Mouse (Mus musculus) ovary, adult 2 months (tissue): ENCODE data around the gene Ythdf1. TPM values are rescaled to one million over a fixed set of nuclear protein-coding genes. Genes with fewer than 3 reads are reported as not detected.

Source experiments
- polyA plus RNA-seq: library from polyadenylated mRNA; depleted of rRNA; stranded (reverse); fragments of >200 nt; gene quantifications from 2 replicates; pipeline ENCODE4 v1.2.3, GENCODE M21; 2012; rRNA removed

Gene Ythdf1
- 24.1 and 40.5 TPM in 2 replicates for polyA plus RNA-seq

DNA sequence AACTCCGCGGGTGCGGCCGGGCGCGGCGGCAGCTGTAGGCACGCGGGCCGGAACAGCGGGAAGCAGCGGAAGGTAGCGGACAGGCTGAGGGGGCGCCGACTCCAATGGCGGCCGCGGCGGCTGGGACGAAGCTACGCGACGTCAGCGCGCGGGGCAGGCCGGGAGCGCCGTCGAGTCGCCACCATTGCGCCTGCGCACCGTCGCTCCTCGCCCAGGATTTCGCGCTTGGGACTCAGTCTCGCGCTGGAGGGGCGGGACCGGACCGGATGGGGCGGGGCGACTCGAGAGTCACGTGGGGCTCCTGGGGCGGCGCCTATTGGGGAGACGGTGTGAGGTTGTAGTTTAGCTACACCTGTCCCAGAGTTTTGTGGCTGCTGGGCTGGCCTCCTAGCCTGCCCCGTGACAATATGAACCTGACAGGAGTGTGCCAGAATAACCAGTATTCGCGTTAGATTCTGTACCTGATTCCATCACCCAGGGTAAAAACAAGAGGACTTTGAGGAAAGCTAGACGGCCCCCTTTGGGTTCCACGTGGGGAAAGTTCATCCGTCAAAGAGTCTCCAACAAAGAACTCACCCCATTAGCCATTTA is at the start of gene Ythdf1:
TSS of gene Ythdf1 (minus strand) at position 140 of the 591 bp plus-strand sequence.

DNA sequence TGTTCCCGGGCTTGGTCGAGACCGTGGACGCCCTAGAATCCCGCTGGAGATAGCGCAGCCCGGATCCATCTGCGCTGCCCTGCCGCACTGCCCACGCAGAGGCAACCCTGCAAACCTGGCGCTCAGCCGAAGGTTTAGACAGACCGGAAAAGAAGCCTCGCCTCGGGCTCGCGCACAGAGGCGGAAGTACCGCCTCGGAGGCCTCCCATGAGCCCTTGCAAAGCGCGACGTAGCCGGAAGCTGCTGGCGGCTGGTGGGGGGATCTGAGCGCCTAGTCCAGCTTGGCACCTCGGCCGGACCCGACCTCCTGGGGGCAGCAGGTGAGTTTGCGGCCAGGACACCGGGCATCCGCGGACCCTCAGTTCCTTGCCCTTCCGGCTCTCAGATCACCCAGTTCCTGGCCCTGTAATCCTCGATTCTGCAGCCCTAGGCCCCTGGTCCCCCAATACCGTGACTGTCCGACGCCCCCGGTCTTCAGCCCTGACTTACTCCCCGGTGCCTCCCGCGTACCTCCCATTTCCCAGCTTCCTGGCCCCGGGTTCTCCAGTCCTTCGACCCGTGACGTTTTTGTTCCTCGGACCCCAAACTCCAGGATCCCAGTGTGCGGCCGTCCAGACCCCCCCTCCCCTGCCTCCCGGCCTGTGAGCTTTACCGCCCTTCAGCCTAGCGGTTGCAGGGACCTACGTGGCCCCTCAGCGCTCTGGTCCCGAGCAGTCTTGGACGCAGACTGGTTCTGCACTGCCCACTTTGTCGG is 46.4 kb upstream of the Ythdf1 start, which contains the start of gene Arfgap1:
TSS of gene Arfgap1 (plus strand) at position 216 of the 754 bp plus-strand sequence.

DNA sequence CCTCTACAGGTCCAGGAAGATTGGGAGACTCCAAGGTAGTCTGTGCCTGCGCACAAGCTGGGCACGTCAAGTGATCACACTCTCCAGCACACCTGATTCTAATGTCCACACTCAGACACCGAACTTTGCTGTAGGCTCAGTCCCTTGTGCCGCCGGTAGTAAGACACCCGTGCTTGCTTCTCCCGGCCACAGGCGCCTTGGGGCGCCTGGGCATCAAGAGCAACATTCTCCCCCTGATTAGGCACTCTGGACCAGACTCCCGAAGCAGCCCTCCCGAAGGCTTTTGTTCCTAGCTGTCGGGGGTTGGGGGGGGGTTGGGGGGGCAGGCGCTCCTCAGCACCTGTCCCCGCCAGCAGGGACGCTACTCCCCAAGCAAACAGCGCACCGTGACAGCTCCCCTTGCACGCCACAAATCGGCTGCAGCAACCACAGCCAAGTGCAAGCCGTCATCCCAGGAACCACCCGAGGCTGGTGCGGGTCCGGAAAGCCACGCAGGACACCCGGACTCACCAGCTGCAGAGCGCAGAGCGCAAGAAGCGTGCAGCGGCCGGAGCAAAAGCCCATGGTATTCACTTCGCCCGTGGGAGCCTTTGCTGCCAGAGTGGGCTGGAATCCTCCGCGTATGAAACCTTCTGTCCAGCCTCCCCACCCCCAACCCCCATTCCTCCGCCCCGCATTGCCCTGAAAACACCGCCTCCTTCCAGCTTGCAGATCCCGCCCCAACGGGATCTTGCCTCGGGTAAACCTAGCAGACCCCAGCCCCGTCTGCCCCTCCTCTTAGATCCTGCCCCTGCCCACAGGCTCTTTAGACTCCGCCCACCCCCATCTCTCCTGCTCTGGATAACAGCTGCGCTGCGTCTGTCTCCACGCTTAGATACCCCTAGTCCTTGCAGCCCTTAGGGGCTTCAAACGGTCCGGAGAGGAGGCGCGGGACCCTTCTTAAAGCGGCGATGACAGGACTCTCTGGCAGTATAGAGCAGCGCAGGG is 33.6 kb upstream of the Ythdf1 start, which contains the start of gene Nkain4:
TSS of gene Nkain4 (minus strand) at position 639 of the 987 bp plus-strand sequence.

DNA sequence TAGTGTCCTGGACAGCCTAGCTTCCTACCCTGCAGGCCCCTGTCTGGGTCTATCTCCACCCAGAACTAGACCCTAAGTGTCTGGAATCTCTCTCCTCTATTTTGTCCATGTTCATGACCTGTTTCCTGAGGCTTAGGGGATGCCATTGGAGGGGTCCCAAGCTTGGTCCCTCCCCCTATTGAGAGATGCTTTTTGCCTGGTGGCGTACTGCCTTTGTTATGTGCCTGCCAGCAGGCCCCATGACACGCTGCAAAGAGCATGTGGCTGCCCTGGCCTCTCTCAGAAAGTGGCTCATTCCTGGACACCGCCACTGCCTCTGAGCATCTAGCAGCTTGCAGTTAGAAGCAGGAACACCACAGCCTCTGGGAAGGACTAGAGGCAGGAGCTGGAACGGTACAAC is 8.0 kb upstream of the Ythdf1 start, which contains the start of gene Birc7:
TSS of gene Birc7 (plus strand) at position 301 of the 400 bp plus-strand sequence.

Other genes with a start within 250 kb of the Ythdf1 start
- gene Dido1, start 210.9 kb downstream of the Ythdf1 start, polyA plus RNA-seq: 10.5 and 11.6 TPM in 2 replicates
- 19.9 and 28.2 TPM in 2 replicates for gene Gid8, start 210.8 kb downstream of the Ythdf1 start, polyA plus RNA-seq
- 10.0 and 10.6 TPM in 2 replicates for gene Slc17a9, start 195.7 kb downstream of the Ythdf1 start, polyA plus RNA-seq
- not detected in 2 replicates for gene Bhlhe23, start 144.0 kb downstream of the Ythdf1 start, polyA plus RNA-seq
- not detected in 2 replicates for gene Birc7, start 8.1 kb upstream of the Ythdf1 start, polyA plus RNA-seq
- gene Nkain4, start 33.8 kb upstream of the Ythdf1 start, polyA plus RNA-seq: 22.7 and 25.8 TPM in 2 replicates
- gene Arfgap1, start 46.3 kb upstream of the Ythdf1 start, polyA plus RNA-seq: 84.7 and 89.5 TPM in 2 replicates
- 6.5 and 8.9 TPM in 2 replicates for gene Col20a1, start 65.6 kb upstream of the Ythdf1 start, polyA plus RNA-seq
- 3.5 and 4.2 TPM in 2 replicates for gene Chrna4, start 122.6 kb upstream of the Ythdf1 start, polyA plus RNA-seq
- 0.19 TPM in 1 of 2 replicates, not detected in the other for gene Kcnq2, start 214.4 kb upstream of the Ythdf1 start, polyA plus RNA-seq
- gene Eef1a2, start 236.1 kb upstream of the Ythdf1 start, polyA plus RNA-seq: 0.16 and 0.44 TPM in 2 replicates